Mouse (Mus musculus) induced T-regulatory cell, adult 2 months (primary cell): ENCODE results near the gene B4galnt2.
"Not testable (repeated sequence)": the region's sequence is repeated elsewhere in the genome, so short reads cannot be mapped to it uniquely, and the experiment has no call there.

ENCODE experiments used
- DNase-seq: peaks from one replicate; pipeline ENCODE4 v3.0.0-alpha.2; 2012; ENCODE audit warnings: low read depth

Gene B4galnt2

GRCm38 (mm10) chr11:95896446-95897179, 18.1 kb downstream of the B4galnt2 start:
- peak; percentile 65 for DNase-seq

GRCm38 (mm10) chr11:95890462-95891051, 24.1 kb downstream of the B4galnt2 start:
- DNase-seq = no peak

DNA sequence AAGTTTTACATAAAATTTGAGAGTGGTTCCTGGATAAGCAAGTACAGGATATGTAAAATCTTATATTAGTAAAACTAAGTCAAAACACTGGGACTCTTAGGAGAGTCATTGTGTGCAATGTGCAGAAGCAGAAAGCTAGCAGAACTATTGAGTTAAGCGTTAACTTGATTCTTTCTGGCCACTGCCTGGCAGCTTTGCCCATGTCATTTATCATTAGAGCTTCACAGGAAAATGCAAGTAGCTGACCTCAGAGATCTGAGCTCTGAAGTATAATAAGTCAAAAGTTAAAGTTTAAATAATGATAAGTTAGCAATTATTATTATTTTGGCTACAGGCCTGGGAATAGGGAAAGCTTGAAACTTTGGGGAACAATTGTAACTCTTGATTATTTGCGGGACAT, 34.8 kb downstream of the B4galnt2 start:
- DNase-seq = not testable (repeated sequence)

GRCm38 (mm10) chr11:95876296-95876695, 38.4 kb downstream of the B4galnt2 start:
- peak; percentile 81 for DNase-seq

DNA sequence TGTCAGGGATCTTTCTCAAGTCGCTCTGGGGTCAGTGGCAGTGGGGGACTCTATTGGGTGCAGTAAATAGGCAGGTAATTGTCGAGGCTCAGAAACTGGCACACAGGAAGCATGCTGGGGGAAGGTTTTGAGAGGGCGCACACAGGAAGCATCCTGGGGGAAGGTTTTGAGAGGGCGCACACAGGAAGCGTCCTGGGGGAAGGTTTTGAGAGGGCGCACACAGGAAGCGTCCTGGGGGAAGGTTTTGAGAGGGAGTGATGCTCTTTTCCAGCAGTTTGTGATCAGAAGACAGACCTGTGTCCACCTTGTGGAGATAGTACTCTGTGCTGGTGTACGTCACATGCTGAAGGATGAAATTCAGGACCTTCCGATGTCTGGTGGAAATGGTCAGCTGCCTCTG, 38.9 kb downstream of the B4galnt2 start:
- DNase-seq = peak; percentile 53

- no peak for DNase-seq
Observed at GRCm38 (mm10) chr11:95869918-95870470, 44.7 kb downstream of the B4galnt2 start.

GRCm38 (mm10) chr11:95869442-95869841, 45.2 kb downstream of the B4galnt2 start:
- no peak for DNase-seq

GRCm38 (mm10) chr11:95861397-95861796, 53.3 kb downstream of the B4galnt2 start:
- DNase-seq = no peak

- DNase-seq = no peak
Observed at GRCm38 (mm10) chr11:95860071-95860490, 54.6 kb downstream of the B4galnt2 start.

GRCm38 (mm10) chr11:95859468-95859855, 55.2 kb downstream of the B4galnt2 start:
- DNase-seq = peak; percentile 78

DNA sequence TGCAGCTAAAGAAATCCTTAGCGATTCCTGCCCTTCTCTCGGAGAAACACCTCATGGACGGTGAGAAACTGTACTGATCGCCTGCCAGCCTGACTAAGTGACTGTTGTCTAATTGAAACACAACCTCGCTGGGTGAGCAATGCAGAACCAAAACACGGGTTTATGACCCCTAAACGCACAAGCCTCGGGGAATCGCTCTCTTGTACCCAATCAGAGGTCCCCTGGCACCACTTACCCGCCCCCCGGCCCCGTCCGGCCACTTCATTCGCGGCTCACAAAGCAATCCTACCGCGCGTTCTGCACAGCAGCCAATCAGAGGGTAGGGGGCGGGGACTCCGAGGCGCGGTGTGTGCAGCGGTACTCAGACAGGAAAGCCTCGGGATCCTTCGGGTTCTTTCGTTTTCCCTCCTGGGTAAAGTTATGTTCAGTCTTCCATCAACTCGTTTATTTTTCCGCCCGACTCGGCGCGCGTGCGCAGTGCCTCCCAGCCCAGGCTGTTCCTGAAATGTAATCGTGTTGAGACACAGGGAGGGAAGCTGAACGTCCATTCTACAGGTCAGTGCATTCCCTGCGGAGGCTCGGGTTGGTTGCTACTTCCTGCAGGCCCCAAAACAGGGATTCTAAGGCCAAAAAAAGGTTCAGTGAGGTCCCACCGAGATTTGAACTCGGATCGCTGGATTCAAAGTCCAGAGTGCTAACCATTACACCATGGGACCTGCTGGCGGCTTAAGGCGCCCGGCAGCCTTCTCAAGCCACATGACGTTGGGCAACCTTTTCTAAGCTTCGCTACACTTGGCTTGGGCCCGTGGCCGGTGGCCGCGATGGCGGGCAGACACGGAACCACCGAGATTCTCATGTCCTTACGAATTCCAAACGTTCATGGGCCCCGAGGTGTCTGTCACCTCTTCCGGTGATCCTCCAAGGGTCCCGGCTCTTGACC, 55.9 kb downstream of the B4galnt2 start:
- peak; percentile 99 for DNase-seq

- no peak for DNase-seq
Observed at GRCm38 (mm10) chr11:95857716-95858527, 56.8 kb downstream of the B4galnt2 start.

- DNase-seq = no peak
Observed at GRCm38 (mm10) chr11:95857306-95857705, 57.4 kb downstream of the B4galnt2 start.

DNA sequence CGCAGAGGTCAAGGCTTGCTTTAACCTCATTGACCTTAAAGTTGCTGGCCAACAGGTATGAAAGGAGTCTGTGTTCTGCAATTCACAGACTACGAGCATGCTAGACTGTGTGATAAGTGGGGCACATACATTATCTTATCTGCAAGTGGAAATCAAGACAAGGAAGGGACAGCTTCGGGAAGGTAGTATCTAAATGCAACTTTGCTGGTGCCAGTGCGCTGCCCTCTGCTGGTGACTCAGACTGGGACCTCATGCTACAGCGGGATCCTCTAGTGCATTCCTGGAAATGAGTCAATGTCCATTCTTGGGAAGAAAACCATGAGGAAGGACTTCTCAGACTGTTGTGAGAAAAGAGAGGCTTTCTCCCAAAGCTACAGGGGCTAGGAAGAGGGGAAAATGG, 61.0 kb downstream of the B4galnt2 start:
- peak; percentile 77 for DNase-seq

DNA sequence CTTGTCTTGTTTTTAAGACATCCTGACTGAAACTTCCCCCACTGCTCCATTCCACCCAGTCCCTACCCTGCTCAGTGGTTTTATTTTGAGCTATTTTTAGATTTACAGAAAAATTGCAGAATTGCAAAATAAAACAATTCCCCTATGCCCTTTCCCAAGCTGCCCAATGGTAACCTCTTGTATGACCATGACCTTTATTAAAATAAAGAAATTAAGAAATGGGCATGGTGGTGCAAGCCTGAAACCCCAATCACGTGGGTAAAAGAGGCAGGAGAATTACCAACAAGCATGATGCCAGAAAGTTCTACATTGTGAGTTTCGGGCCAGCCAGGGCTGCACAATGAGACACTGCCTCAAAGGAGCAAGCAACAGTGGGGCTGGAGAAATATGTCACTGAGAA, 63.8 kb downstream of the B4galnt2 start:
- DNase-seq = no peak

GRCm38 (mm10) chr11:95844935-95845334, 69.8 kb downstream of the B4galnt2 start:
- DNase-seq = no peak

DNA sequence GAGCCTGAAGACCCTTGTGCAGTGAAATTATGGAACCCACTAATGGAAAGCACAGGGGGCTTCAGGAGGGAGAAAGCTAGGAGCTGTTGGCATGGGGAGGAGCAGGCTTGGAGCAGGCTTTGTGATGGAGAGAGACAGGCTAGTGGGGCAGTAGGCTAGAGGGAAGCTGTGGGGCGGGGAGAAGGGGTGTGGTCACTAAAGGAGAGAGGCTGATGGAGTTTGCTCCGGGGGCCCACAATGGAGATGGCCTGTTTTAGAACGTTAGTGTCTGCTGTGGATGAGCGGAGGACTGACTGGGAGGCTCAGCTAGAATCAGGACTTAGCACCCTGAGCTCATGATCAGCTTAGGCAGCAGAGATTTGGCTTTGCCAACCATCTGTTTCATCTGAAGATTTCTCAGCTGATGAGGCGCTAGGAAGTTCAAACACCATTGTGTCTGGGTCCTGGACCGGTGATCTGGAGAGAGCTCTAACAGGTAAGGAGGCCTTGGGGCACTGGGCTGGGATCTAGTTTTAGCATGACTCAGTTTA, 71.2 kb downstream of the B4galnt2 start:
- DNase-seq = no peak

DNA sequence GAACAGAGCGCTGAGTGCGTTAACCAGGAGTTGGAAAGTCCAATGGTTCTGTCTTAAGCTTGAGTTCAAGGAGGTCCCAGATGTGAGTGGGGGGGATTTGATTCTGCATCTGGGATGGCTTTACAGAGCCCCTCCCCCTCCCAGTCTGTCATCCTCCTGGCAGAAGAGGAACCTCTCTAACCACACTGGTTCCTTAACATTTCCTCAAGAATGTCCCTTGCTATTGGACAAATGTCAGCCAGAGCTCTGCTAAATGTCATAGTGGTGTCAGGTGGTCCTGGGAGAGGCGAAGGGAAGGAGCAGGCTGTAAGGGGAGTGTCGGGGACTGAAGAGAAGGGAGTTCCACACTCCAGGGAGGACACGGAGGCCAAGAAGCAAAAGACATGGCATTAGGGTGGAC, 71.7 kb downstream of the B4galnt2 start:
- DNase-seq = no peak

- DNase-seq = peak; percentile 78
Observed at GRCm38 (mm10) chr11:95842074-95842681, 72.5 kb downstream of the B4galnt2 start, which contains the start of gene Abi3. Gene Abi3, minus strand, starts transcription at chr11:95842476.

GRCm38 (mm10) chr11:95841498-95841830, 73.2 kb downstream of the B4galnt2 start:
- no peak for DNase-seq
